Mouse (Mus musculus): ENCODE results near the gene Hoxd12. TPM values are rescaled to one million over a fixed set of nuclear protein-coding genes. Genes with fewer than 3 reads are reported as not detected.

The Hoxd12 gene
- polyA plus RNA-seq, 1 experiment from 2014 or later, result not detected

DNA sequence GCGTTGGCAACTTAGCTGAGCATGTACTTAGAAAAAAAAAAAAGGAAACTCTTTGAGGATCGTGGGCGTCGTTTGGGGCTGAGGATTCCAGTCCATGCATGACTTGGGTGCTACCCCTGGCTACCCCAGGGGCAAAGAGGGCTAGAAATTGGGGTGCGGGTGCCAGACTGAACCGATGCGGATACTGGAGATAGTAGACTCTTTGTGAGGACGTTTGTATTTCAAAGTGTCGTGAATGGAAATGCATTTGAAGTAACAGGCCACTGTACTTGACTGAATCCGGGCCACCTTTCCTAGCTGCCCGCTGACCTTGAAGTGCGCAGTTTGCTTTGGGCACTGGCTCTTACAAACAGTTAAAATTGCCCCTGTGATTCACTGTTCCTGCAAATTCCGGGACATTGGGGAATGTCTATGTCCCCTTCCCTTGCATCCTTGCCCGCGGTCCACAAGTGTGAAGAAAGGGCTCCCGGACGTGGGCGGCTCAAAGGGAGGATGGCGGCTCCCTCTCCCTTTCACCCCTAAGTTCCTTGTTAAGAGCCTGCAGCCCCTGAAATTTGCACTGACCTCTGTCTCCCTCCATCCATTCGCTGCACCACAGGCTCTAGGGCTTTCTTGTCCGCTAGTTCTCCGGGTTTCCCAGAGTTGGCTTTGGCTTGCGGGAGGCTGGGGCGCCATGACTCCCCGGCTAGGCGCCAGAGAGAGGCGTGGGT is 12.3 kb downstream of the Hoxd12 start:
- Histone ChIP-seq H3K4me2 (replicated peaks) (no peak overlapping the region), H3K4me1 (peaks cover 7% of the 10 kb centered on the region), H3K9me3 (replicated peaks) (0 out of 2 replicates have a peak, but pooled peaks cover 3% of the 10 kb centered on the region), H3K27ac (no peak overlapping the region), H3K4me3 (no peak overlapping the region), H3K36me3 (no peaks in the 10 kb centered on the region), H3K9ac (no peak overlapping the region), H3K27me3 (peaks cover 92% of the 10 kb centered on the region)
- ATAC-seq (ENCODE audit: low FRiP score), result no peak
- under 1% methylated on average over 27 of the region's 27 CpGs for WGBS

DNA sequence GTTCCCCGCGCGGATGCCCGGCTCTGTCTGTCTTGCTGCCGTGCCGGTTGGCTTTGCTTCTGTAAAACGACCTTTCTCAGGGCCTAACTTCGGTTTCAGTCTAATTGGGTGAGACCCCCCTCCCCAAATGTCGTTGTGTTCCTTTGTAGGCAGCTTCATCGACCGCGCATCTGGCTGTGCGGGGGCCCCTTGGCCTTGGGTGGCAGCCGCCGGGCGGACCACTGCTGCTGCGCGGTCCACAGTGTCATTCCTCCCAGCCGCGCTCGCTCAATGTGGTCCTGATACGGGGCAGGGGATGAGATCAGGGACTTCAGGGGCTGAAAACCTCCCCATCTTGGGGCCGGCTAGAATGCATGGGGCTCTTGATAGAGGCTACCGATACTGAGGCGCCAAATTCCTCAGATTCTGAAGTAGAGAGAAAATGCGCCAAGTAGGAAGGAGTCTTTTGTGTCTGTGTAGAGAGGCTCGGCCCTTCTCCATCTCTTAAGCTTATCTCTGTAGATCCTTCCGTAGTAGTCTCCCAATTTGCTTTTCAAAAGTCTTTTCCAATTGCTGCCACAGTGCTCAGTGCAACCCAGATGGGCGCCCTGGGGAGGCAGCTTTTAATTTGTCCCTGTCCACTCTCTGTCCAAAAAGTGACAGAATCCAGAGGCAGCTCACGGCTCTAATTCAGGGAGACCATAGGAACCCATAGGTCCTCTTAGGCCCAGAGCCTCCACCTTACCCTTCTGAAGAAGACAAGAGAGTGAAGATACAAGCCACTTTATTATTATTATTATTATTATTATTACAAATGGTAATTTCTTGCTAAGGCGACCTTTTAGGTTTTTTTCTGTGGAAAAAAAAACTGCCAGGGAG is 13.1 kb downstream of the Hoxd12 start:
- Histone ChIP-seq H3K9me3 (replicated peaks) (0 out of 2 replicates have a peak, but pooled peaks cover 3% of the 10 kb centered on the region), H3K27me3 (peaks cover 92% of the 10 kb centered on the region), H3K36me3 (no peaks in the 10 kb centered on the region), H3K4me2 (replicated peaks) (no peak overlapping the region), H3K9ac (no peak overlapping the region), H3K27ac (no peak overlapping the region), H3K4me1 (peaks cover under 1% of the 10 kb centered on the region), H3K4me3 (no peak overlapping the region)
- WGBS, result under 1% methylated on average over 31 of the region's 31 CpGs
- no peak for ATAC-seq (ENCODE audit: low FRiP score)

DNA sequence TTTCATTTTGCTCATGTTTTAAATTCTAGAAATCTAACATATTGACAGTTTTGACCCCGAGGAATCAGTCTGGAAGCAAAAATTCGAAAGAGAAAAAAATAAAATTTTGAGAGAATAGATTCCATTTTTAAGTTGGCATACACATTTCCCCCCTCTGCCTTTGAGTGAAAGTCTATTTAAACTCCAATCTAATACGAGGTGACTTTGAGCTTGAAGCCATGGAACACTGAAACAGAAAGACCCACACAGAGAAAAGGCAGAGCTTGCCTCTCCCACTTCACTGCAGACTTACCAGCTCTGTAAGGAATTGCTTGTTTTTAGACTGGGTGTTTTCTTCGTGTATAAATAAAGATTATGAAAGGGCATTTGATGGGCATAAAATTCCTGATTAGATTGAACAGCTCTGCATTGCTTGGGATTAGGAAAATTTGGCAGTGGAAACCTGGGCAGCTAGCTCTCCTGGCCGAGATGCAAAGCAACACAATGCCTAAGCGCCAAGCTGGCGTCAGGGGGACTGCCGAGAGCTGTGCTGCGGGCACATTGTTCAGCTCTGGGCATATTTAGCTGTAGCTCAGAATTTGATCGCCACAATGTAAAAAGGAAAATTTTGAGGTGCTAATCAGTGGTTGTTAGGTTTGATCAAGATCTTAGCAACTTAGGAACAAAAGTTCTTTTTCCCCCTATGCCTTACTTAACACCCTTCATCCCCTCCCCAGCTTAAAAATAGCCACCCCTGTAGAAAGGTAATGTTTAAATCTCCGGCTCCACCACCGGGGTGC is 14.2 kb downstream of the Hoxd12 start:
- no peak overlapping the region for H3K9ac ChIP-seq
- no peak overlapping the region for H3K4me3 ChIP-seq
- no peaks in the 10 kb centered on the region for H3K36me3 ChIP-seq
- H3K9me3 ChIP-seq (replicated peaks), result 0 out of 2 replicates have a peak, but pooled peaks cover 3% of the 10 kb centered on the region
- no peak overlapping the region for H3K4me2 ChIP-seq (replicated peaks)
- H3K27ac ChIP-seq, result no peak overlapping the region
- WGBS, result 3% methylated on average over 12 of the region's 12 CpGs
- no peaks in the 10 kb centered on the region; the same call in 1 of the 2 replicates for H3K4me1 ChIP-seq
- no peak for ATAC-seq (ENCODE audit: low FRiP score)
- peaks cover 92% of the 10 kb centered on the region for H3K27me3 ChIP-seq

DNA sequence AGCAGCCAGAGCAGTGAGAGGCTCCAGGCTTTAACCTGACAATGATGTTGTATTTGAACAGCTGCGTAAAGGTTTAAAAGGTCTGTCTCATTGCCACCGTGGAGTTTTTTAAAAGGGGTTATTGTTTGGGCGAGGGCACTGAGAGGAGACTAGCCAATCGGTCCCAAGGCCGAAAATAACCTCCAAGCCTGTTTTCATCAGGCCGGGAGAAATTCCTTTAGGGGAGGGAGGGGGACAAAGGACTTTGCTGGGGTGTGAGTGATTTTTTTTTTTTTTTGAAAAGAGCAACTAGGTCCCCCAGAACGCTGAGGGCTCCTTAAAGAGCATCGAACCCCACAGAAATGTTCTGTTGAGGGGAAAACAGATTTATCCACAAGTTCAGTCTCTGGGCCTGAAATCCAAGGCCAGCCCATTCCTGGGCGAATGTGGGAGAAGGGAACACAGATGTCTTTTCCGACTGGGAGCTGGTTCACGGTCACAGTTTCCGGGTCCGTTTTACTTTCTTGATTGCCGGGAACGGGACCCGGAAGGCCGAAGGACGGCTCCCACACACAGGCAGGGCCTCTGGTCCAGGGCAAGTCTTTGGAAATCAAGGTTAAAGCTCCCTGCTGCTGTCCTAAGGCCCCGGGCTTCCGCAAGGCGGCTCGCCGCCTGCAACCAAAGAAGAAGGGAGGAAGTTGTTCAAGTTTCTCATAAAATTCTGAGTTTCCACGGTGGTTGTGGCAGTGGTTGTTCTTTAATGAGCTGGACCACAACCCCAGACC is 14.9 kb downstream of the Hoxd12 start:
- Histone ChIP-seq H3K4me3 (no peak overlapping the region), H3K36me3 (no peaks in the 10 kb centered on the region), H3K9ac (no peak overlapping the region), H3K4me2 (replicated peaks) (no peak overlapping the region), H3K27ac (no peak overlapping the region), H3K9me3 (replicated peaks) (0 out of 2 replicates have a peak, but pooled peaks cover 3% of the 10 kb centered on the region), H3K27me3 (peaks cover 92% of the 10 kb centered on the region), H3K4me1 (no peaks in the 10 kb centered on the region; the same call in 1 of the 2 replicates)
- 1% methylated on average over 24 of the region's 24 CpGs for WGBS
- ATAC-seq (ENCODE audit: low FRiP score), result no peak

DNA sequence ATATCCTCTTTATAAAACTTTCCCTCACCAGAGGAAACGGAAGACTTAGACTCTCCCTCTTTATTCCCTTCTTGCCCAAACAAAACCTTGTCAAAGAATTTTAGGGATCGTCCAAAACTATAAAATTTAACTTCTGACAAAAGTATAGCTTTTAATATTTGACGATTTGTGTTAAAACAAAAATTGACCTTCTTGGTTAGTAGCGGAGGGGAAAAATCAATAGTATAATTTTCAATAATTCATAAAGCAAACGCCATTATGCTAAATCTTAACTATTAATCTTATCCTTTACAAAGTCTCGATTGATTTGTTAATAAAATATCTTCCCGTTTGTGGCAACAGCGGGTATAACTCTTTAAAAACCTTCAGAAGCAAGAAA is 15.5 kb downstream of the Hoxd12 start:
- Histone ChIP-seq H3K9me3 (replicated peaks) (0 out of 2 replicates have a peak, but pooled peaks cover 3% of the 10 kb centered on the region), H3K4me1 (no peaks in the 10 kb centered on the region; the same call in 1 of the 2 replicates), H3K4me3 (no peak overlapping the region), H3K27me3 (peaks cover 92% of the 10 kb centered on the region), H3K9ac (no peak overlapping the region), H3K36me3 (no peaks in the 10 kb centered on the region), H3K4me2 (replicated peaks) (no peak overlapping the region), H3K27ac (no peak overlapping the region)
- ATAC-seq (ENCODE audit: low FRiP score), result no peak
- 7% methylated on average over 8 of the region's 8 CpGs for WGBS

DNA sequence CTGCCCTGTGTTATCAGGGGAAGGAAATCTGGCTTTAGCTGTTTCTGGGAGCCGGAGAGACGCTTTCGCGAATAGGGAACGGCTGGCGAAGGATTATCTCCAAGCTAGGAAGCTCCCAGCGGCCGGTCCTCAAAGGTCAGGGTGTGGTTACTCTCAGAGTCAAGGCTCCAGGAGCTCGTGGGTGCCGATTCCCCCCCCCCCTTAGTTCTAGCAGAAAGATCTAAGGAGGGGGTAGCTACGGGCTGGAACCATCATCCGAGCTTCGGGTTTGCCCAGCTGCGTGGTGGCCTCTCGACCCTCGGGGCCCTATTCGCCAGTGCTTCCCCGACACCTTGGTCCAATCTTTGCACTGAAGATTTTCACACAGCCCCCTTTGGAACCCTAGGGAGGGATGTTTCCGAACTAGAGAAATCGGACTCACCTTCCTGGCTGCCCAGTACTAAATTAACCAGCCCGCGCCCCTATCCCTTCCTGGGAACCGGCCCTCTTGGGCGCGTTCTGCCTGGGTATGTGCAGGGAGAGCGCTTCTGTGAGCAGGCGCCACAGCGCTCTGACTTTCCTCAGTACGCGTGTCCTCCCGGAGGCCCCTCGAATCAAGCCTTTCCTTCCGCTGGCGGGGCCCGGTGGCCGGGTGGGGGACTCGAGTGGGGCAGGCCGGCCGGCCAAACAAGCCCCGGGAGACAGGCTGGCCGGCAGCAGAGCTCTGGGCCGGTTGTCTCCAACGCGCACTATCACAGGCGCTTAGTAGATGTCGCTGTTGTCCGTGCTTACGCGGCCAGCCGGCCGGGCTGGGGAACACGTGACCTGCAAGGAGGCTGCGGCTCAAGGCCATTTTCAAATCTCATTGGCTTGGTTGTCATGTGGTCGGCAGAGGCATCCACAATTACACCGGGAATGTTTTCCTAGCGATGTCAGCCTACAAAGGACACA is 16.5 kb downstream of the Hoxd12 start, which contains the start of gene Hoxd10:
Gene Hoxd10, plus strand, starts transcription at position 903 of the 930 bp plus-strand sequence.
- Histone ChIP-seq H3K4me3 (0 out of 2 replicates have a peak within 1 kb of the TSS, but pooled peaks have one; percentile 1), H3K36me3 (no peaks in the 10 kb centered on the region), H3K4me1 (no peaks in the 10 kb centered on the region; the same call in 1 of the 2 replicates), H3K27me3 (peaks cover 95% of the 10 kb centered on the region), H3K27ac (no peak within 1 kb of the TSS), H3K9ac (no peak within 1 kb of the TSS), H3K4me2 (replicated peaks) (no peak within 1 kb of the TSS; the same call in 1 of the 2 replicates), H3K9me3 (replicated peaks) (0 out of 2 replicates have a peak, but pooled peaks cover 3% of the 10 kb centered on the region)
- ATAC-seq (ENCODE audit: low FRiP score), result peak; percentile 52; the same call in 1 of the 2 replicates
- WGBS, result 1% methylated on average over 56 of the region's 56 CpGs

DNA sequence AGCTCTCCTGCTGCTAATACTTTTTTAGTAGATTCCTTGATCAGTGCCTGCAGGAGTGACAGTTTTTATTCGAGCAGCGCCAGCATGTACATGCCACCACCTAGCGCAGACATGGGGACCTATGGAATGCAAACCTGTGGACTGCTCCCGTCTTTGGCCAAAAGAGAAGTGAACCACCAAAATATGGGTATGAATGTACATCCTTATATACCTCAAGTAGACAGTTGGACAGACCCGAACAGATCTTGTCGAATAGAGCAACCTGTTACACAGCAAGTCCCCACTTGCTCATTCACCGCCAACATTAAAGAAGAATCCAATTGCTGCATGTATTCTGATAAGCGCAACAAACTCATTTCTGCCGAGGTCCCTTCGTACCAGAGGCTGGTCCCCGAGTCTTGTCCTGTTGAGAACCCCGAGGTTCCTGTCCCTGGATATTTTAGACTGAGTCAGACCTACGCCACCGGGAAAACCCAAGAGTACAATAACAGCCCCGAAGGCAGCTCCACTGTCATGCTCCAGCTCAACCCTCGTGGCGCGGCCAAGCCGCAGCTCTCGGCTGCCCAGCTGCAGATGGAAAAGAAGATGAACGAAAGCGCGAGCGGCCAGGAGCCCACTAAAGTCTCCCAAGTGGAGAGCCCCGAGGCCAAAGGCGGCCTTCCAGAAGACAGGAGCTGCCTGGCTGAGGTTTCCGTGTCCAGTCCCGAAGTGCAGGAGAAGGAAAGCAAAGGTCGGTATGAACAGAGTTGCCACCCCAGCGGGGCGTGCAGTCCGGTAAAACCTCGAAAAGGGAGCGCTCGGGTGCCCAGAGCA is 17.4 kb downstream of the Hoxd12 start:
- Histone ChIP-seq H3K36me3 (no peaks in the 10 kb centered on the region), H3K27ac (no peak overlapping the region), H3K9ac (no peak overlapping the region), H3K4me2 (replicated peaks) (no peak overlapping the region), H3K4me3 (0 out of 2 replicates have a peak overlapping the region, but pooled peaks have one; percentile 1), H3K4me1 (no peaks in the 10 kb centered on the region; the same call in 1 of the 2 replicates), H3K27me3 (peaks cover 95% of the 10 kb centered on the region), H3K9me3 (replicated peaks) (0 out of 2 replicates have a peak, but pooled peaks cover 3% of the 10 kb centered on the region)
- 4% methylated on average over 35 of the region's 35 CpGs for WGBS
- ATAC-seq (ENCODE audit: low FRiP score), result no peak

DNA sequence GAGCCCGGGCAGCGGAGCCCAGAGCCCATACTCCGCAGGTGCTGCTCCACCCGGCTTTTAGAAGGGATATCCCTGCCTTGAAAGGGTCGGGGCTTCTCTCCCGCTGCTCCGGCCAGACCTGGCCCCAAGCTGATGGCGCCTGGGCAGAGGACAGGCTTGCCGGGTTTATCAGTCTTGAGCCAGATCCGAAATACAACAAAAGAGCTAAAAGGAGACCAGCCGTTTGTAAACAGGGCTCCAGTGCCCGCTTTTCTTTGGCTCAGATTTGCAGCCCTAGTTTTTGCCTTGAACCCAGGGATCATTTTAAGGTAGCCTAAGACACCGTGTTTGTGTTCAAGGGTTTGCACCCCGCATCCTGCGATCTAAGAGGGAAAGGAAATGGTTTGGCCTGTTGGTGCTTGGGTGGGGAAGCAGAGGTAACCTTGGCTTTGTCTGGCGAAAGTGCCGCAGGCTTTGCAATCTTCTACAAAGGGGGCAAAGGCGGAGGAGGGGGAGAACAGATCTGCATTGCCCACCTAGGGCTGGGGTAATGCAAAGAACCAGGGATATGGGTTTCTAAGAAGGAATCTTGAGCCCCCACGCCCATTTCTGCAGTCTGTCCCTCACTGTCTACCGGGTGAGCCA is 18.1 kb downstream of the Hoxd12 start:
- no peak overlapping the region for H3K9ac ChIP-seq
- H3K4me3 ChIP-seq, result no peak overlapping the region
- H3K4me1 ChIP-seq, result peaks cover 5% of the 10 kb centered on the region
- H3K27ac ChIP-seq, result no peak overlapping the region
- H3K4me2 ChIP-seq (replicated peaks), result no peak overlapping the region
- H3K9me3 ChIP-seq (replicated peaks), result 0 out of 2 replicates have a peak, but pooled peaks cover 3% of the 10 kb centered on the region
- peaks cover 95% of the 10 kb centered on the region for H3K27me3 ChIP-seq
- 2% methylated on average over 20 of the region's 20 CpGs for WGBS
- H3K36me3 ChIP-seq, result no peaks in the 10 kb centered on the region
- ATAC-seq (ENCODE audit: low FRiP score), result no peak

DNA sequence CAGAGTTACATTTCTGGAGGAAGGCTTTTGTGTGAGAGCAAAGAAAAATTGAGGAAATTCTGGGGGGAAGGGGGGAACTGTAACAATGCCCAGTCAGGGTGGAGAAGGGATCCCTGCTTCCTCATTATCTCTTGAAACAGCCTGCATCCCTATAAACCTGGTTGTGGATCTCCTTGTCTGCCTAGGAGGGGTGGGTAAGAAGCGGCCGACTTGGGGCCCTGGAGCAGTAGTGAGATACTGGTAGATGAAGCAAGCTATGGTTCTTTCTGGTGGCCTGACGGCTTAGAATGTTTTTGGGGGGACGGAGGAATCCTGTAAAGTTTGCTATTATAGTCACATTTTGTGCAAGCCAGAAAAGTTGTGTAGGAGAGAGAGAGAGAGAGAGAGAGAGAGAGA is 18.6 kb downstream of the Hoxd12 start:
- Histone ChIP-seq H3K9me3 (replicated peaks) (0 out of 2 replicates have a peak, but pooled peaks cover 3% of the 10 kb centered on the region), H3K4me3 (no peak overlapping the region), H3K4me1 (peaks cover 10% of the 10 kb centered on the region), H3K9ac (no peak overlapping the region), H3K27ac (no peak overlapping the region), H3K36me3 (no peaks in the 10 kb centered on the region), H3K27me3 (peaks cover 95% of the 10 kb centered on the region), H3K4me2 (replicated peaks) (no peak overlapping the region)
- 8% methylated on average over 4 of the region's 4 CpGs for WGBS
- ATAC-seq (ENCODE audit: low FRiP score), result no peak

Data from hindbrain, embryonic 12.5 days (tissue).